Comparison of ENCODE assay signal across 15 mouse cellular contexts in genomic region chr13:89362274-89362673, GRCm38 (mm10).
"Had no signal": no experiment of that assay in that cellular context is flagged by ENCODE, and none has a peak within 500 bp of the region (broad histone marks: within the 10 kb centered on the region; RNA-seq: fewer than 3 reads in every experiment).

No protein-coding gene starts in this region.

- H3K27ac ChIP-seq: lung, embryonic 15.5 days; midbrain, embryonic 13.5 days; midbrain, embryonic 15.5 days; neural tube, embryonic 12.5 days had no signal

- H3K4me1 ChIP-seq: lung, embryonic 15.5 days; megakaryocyte, embryonic 14.5 days; midbrain, embryonic 13.5 days; midbrain, embryonic 15.5 days; neural tube, embryonic 12.5 days had no signal

- ATAC-seq: liver, postnatal 0 days; lung, postnatal 0 days; midbrain, embryonic 13.5 days; midbrain, embryonic 15.5 days had no signal

- H3K27me3 ChIP-seq: lung, embryonic 15.5 days; megakaryocyte, embryonic 14.5 days; midbrain, embryonic 13.5 days; midbrain, embryonic 15.5 days; neural tube, embryonic 12.5 days had no signal

- H3K9me3 ChIP-seq: lung, embryonic 15.5 days; megakaryocyte, embryonic 14.5 days; midbrain, embryonic 13.5 days; midbrain, embryonic 15.5 days; neural tube, embryonic 12.5 days had no signal

- H3K9ac ChIP-seq: liver, postnatal 0 days; lung, embryonic 15.5 days; midbrain, embryonic 13.5 days; midbrain, embryonic 15.5 days; neural tube, embryonic 12.5 days had no signal

- H3K4me3 ChIP-seq: lung, embryonic 15.5 days; megakaryocyte, embryonic 14.5 days; midbrain, embryonic 13.5 days; midbrain, embryonic 15.5 days; neural tube, embryonic 12.5 days had no signal

- DNase-seq: liver, postnatal 0 days; lung, adult 2 months; lung, postnatal 14 days; lung, postnatal 36 days; right cerebral cortex, postnatal 14 days; thymus, adult 18-20 months; thymus, postnatal 14 days; thymus, postnatal 36 days had no signal

- H3K36me3 ChIP-seq: lung, embryonic 15.5 days; midbrain, embryonic 13.5 days; midbrain, embryonic 15.5 days; neural tube, embryonic 12.5 days had no signal

- H3K4me2 ChIP-seq: lung, embryonic 15.5 days; midbrain, embryonic 11.5 days; midbrain, embryonic 13.5 days; midbrain, embryonic 15.5 days; neural tube, embryonic 12.5 days had no signal
